Mouse (Mus musculus) G1E (cell line): ENCODE measurements around the gene Gm3415. TPM values are rescaled to one million over a fixed set of nuclear protein-coding genes. Genes with fewer than 3 reads are reported as not detected.

Experiments used
- ATAC-seq: 2 replicates; pipeline ENCODE4 v1.8.0; 2016; ENCODE audit warnings: mild to moderate bottlenecking; ENCODE audit not compliant: insufficient number of reproducible peaks, poor library complexity, low FRiP score, severe bottlenecking; ENCODE audit errors: extremely low read depth
- DNase-seq: peaks from one replicate; pipeline ENCODE4 v3.0.0; 2012; ENCODE audit warnings: low spot score
- H3K27me3 ChIP-seq: 2 replicates; pipeline ENCODE4 v1.6.1; 2012; ENCODE audit warnings: mild to moderate bottlenecking, low read length, inconsistent platforms; ENCODE audit not compliant: insufficient read depth
- H3K36me3 ChIP-seq: replicated peaks from 2 replicates; pipeline ENCODE3; 2012; ENCODE audit warnings: mild to moderate bottlenecking, inconsistent platforms
- H3K4me1 ChIP-seq: 2 replicates; pipeline ENCODE4 v1.6.1; 2012; ENCODE audit warnings: low read depth, low read length, inconsistent platforms, mixed read lengths; ENCODE audit not compliant: insufficient read depth
- H3K4me3 ChIP-seq: 2 replicates; pipeline ENCODE4 v1.5.1; 2012; ENCODE audit warnings: low read depth, mild to moderate bottlenecking, inconsistent platforms, low read length, moderate library complexity, mixed read lengths
- H3K9me3 ChIP-seq: replicated peaks from 2 replicates; pipeline ENCODE4 v1.6.1; 2012; ENCODE audit warnings: inconsistent platforms
- CTCF ChIP-seq: IDR thresholded peaks from 2 replicates; pipeline ENCODE4 v1.5.1; 2012; ENCODE audit warnings: low read depth, low read length, inconsistent platforms, mixed read lengths
- GATA1 ChIP-seq: IDR thresholded peaks from 2 replicates; pipeline ENCODE4 v1.6.1; 2012; ENCODE audit warnings: borderline replicate concordance, low read length, inconsistent platforms, mixed read lengths
- GATA2 ChIP-seq: IDR thresholded peaks from 2 replicates; pipeline ENCODE4 v1.6.1; 2012; ENCODE audit warnings: low read depth, low read length, inconsistent platforms, borderline replicate concordance
- POLR2AphosphoS5 ChIP-seq: IDR thresholded peaks from 2 replicates; pipeline ENCODE4 v1.6.1; 2012; ENCODE audit warnings: low read depth, low read length, inconsistent platforms; ENCODE audit not compliant: insufficient replicate concordance
- TAL1 ChIP-seq: conservative IDR thresholded peaks from 2 replicates; pipeline ENCODE4 v1.6.1; 2012; ENCODE audit warnings: low read depth, low read length, inconsistent platforms, mixed read lengths
- polyA plus RNA-seq: library from polyadenylated mRNA; stranded (reverse); fragments of >175 nt; gene quantifications from 2 replicates; pipeline ENCODE4 v1.2.3, GENCODE M21; 2012
- total RNA-seq, 2 experiments: library from RNA; stranded (forward) in 1 of 2; stranded (reverse) in 1 of 2; fragments of 200-1000 nt in 1 of 2; fragments of >200 nt in 1 of 2; fragmentation: Nextera tagmentation in 1 of 2; gene quantifications; 2 replicates each; pipeline ENCODE4 v1.2.3; 2014 to 2017

The Gm3415 gene
- total and polyA plus RNA-seq, 3 experiments, result 0.38 TPM; not detected in 2

- no peaks in the 10 kb centered on the region for H3K4me1 ChIP-seq
- TF ChIP-seq TAL1 (no peak), CTCF (no peak), GATA1 (no peak), GATA2 (no peak)
- no peak overlapping the region for H3K4me3 ChIP-seq
- no peaks in the 10 kb centered on the region for H3K36me3 ChIP-seq
- ATAC-seq, result no peak
- H3K27me3 ChIP-seq, result no peaks in the 10 kb centered on the region
- no peaks in the 10 kb centered on the region for H3K9me3 ChIP-seq
- no peak for DNase-seq
Measured at GRCm38 (mm10) chr5:146576668-146577067, 20.7 kb downstream of the Gm3415 start.

GRCm38 (mm10) chr5:146584156-146584477, 28.2 kb downstream of the Gm3415 start:
- ATAC-seq (no peak), DNase-seq (no peak)
- Histone ChIP-seq H3K4me3 (no peak overlapping the region), H3K4me1 (no peaks in the 10 kb centered on the region), H3K27me3 (no peaks in the 10 kb centered on the region), H3K36me3 (no peaks in the 10 kb centered on the region), H3K9me3 (peaks cover 6% of the 10 kb centered on the region)
- TF ChIP-seq CTCF (no peak), GATA2 (no peak), TAL1 (no peak), POLR2AphosphoS5 (no peak), GATA1 (no peak)

DNA sequence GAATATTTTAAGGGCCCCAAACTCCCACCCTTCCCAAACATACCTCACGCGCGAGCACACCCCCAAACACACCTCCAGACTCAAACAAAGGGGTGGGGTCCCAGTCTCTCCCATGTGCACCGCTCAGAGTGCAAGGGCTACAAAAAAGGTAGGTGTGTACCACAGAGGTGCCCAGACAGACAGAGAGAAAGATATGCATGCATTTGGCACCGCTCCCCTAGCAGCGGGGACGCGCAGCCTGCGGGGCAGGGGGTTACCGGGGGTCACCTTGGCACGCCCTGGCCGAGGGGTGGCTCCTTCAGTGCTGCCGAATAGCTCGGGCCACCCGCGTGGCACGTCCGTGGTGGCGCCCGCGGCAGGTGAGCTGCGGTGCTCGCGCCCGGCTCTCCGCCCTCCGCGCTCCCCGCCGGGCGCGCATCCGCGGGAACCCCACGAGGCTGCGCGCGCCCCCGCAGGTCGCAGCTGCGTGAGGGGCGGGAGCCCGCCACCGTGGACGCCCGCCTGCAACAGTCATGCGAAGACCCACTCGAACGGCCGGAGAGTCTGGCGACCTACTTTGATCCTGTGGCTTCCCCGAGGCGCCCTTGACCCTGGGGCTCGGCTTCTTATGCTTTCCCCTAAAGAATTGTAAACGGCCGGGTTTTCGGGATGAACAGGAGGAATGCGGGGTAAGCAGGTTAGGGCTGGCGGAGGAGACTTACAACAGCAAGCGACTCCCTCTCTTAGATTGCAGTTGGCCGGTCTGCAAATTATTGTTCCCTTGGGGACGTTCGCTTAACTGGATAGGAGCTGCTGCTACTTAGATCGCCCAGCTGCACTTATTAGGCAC, 28.8 kb downstream of the Gm3415 start, which contains the start of gene Gpr12:
TSS of gene Gpr12 (minus strand) at position 762 of the 829 bp plus-strand sequence.
- Histone ChIP-seq H3K27me3 (no peaks in the 10 kb centered on the region), H3K9me3 (peaks cover 6% of the 10 kb centered on the region), H3K4me3 (no peak within 1 kb of the TSS), H3K36me3 (no peaks in the 10 kb centered on the region), H3K4me1 (no peaks in the 10 kb centered on the region)
- ATAC-seq (no peak), DNase-seq (no peak)
- TF ChIP-seq TAL1 (no peak), GATA1 (no peak), CTCF (no peak), GATA2 (no peak), POLR2AphosphoS5 (no peak)

- no peak overlapping the region for H3K4me3 ChIP-seq
- no peak for TF ChIP-seq GATA2
- TF ChIP-seq POLR2AphosphoS5, result no peak
- TF ChIP-seq TAL1, result no peak
- no peak for TF ChIP-seq GATA1
- no peak for TF ChIP-seq CTCF
- H3K27me3 ChIP-seq, result no peaks in the 10 kb centered on the region
- ATAC-seq (no peak), DNase-seq (no peak)
- H3K36me3 ChIP-seq, result no peaks in the 10 kb centered on the region
- H3K4me1 ChIP-seq, result no peaks in the 10 kb centered on the region
- H3K9me3 ChIP-seq, result peaks cover 6% of the 10 kb centered on the region
Measured at GRCm38 (mm10) chr5:146585307-146585651, 29.3 kb downstream of the Gm3415 start.

DNA sequence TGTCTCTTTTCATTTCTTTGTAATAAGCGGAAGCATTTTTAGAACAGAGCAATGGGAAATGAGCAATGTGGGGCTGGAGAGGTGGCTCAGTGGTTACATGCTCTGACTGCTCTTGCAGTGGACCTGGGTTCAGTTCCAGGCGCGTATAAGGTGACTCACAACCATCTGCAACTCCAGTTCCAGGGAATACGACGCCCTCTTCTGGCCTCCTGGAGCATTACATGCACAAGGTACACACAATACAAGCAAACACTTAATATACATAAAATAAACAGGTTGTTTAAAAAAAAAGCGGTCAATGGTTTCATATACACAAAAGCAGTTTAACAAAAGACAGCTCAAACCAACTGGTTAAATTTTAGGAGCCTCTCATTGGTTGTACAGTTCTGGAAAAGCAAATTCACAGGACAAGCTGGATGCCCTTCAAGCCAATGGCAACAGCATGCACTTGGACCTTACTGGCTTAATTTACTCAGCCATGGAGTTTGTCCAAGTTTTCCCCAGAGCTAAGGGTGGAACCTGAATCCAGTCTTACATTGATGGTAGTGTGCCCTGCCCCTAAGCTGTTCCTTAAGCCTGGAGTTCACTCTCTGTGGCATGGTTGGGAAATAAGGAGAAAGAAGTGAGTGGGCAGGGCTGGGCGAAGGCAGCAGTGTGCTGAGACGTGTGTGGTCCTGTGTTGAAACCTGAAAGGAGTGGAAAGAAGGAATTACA, 30.6 kb downstream of the Gm3415 start:
- Histone ChIP-seq H3K4me1 (no peaks in the 10 kb centered on the region), H3K36me3 (no peaks in the 10 kb centered on the region), H3K27me3 (no peaks in the 10 kb centered on the region; the same call in 1 of the 2 replicates), H3K9me3 (peaks cover 6% of the 10 kb centered on the region), H3K4me3 (no peak overlapping the region)
- ATAC-seq, result no peak
- no peak for DNase-seq
- TF ChIP-seq POLR2AphosphoS5 (no peak), GATA2 (no peak), GATA1 (no peak), CTCF (no peak), TAL1 (no peak)

DNA sequence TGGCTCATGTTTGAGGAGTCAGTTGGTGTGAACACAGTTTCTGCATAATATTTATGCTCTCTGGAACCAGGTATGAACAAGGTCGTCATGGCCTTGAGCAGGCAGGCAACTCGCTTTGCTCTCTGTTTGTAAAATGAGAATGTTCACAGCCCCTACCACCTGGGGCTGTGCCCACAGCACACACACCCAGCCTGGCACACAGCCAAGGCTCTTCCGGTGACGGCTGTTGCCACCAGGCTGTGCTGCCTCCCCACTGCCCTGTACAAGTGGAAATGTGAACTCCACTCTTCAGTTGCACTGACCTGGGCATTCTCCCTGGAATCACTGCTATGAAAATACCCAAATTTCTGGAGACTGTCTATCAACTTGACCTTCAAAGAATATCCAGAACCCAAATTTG, 35.1 kb downstream of the Gm3415 start:
- no peak for TF ChIP-seq GATA2
- no peak for TF ChIP-seq CTCF
- no peak for TF ChIP-seq TAL1
- no peak for TF ChIP-seq POLR2AphosphoS5
- no peak for ATAC-seq
- H3K4me1 ChIP-seq, result no peaks in the 10 kb centered on the region
- H3K4me3 ChIP-seq, result no peak overlapping the region
- H3K9me3 ChIP-seq, result no peaks in the 10 kb centered on the region
- no peaks in the 10 kb centered on the region; the same call in none of the 2 replicates for H3K27me3 ChIP-seq
- no peak for DNase-seq
- no peaks in the 10 kb centered on the region for H3K36me3 ChIP-seq
